Mouse (Mus musculus) liver, embryonic 15.5 days (tissue): ENCODE results near the gene Hdac9. TPM values are rescaled to one million over a fixed set of nuclear protein-coding genes. Genes with fewer than 3 reads are reported as not detected.

Experiments
- ATAC-seq: fragments of 200-750 bp; cut with Nextera tagmentation; 2 replicates; pipeline ENCODE4 v1.8.0; 2017; ENCODE audit warnings: moderate number of reproducible peaks, mild to moderate bottlenecking, moderate library complexity; ENCODE audit not compliant: insufficient read depth
- H3K27ac ChIP-seq: fragments of 300-500 bp; sonication (generic); replicated peaks from 2 replicates; pipeline ENCODE4 v1.5.1; 2015; ENCODE audit warnings: mild to moderate bottlenecking, inconsistent platforms
- H3K27me3 ChIP-seq: fragments of 300-500 bp; sonication (generic); 2 replicates; pipeline ENCODE4 v1.6.1; 2015; ENCODE audit warnings: mild to moderate bottlenecking, inconsistent platforms
- H3K36me3 ChIP-seq: fragments of 300-500 bp; sonication (generic); replicated peaks from 2 replicates; pipeline ENCODE4 v1.6.1; 2015; ENCODE audit warnings: moderate library complexity, mild to moderate bottlenecking, inconsistent platforms
- H3K4me1 ChIP-seq: fragments of 300-500 bp; sonication (generic); replicated peaks from 2 replicates; pipeline ENCODE4 v1.6.1; 2015; ENCODE audit warnings: inconsistent platforms
- H3K4me2 ChIP-seq: fragments of 300-500 bp; sonication (generic); 2 replicates; pipeline ENCODE4 v1.6.1; 2015; ENCODE audit warnings: moderate library complexity, mild to moderate bottlenecking, inconsistent platforms
- H3K4me3 ChIP-seq: fragments of 300-500 bp; sonication (generic); replicated peaks from 2 replicates; pipeline ENCODE4 v1.5.1; 2015; ENCODE audit warnings: mild to moderate bottlenecking, inconsistent platforms
- H3K9ac ChIP-seq: fragments of 300-500 bp; sonication (generic); 2 replicates; pipeline ENCODE4 v1.6.1; 2015; ENCODE audit warnings: moderate library complexity, mild to moderate bottlenecking, inconsistent platforms
- H3K9me3 ChIP-seq: fragments of 300-500 bp; sonication (generic); replicated peaks from 2 replicates; pipeline ENCODE4 v1.6.1; 2016; ENCODE audit warnings: inconsistent platforms
- WGBS: fragments of 180-500 bp; shearing (Covaris S2); methylation state at CpG from one replicate; pipeline ENCODE4 v1.1.7; 2015; ENCODE audit warnings: mixed read lengths; ENCODE audit not compliant: insufficient replicate concordance; 5-methylcytosine and 5-hydroxymethylcytosine counted together
- polyA plus RNA-seq: library from polyadenylated mRNA; unstranded; fragments of >200 nt; fragmentation: Nextera tagmentation; extraction: Ambion mirVana; gene quantifications from 2 replicates; pipeline ENCODE4 v1.2.1, GENCODE M21; 2015

Hdac9 gene
- polyA plus RNA-seq = 1.5 and 1.6 TPM in 2 replicates

- H3K9me3 ChIP-seq = no peaks in the 10 kb centered on the region
- H3K36me3 ChIP-seq = no peaks in the 10 kb centered on the region
- H3K4me3 ChIP-seq = no peak within 1 kb of the TSS
- WGBS = 29% methylated on average over 1 of the region's 1 CpGs
- no peak for ATAC-seq
- no peak within 1 kb of the TSS for H3K27ac ChIP-seq
- no peaks in the 10 kb centered on the region for H3K27me3 ChIP-seq
- H3K4me1 ChIP-seq = no peaks in the 10 kb centered on the region
- no peak within 1 kb of the TSS for H3K9ac ChIP-seq
- H3K4me2 ChIP-seq = no peak within 1 kb of the TSS
These were observed at the start of gene Hdac9 for GRCm38 (mm10) chr12:34916995-34917394. Hdac9 (minus strand) TSS chr12:34917095.

GRCm38 (mm10) chr12:34949066-34949706 lies 32.3 kb upstream of the Hdac9 start:
- Histone ChIP-seq H3K4me1 (no peaks in the 10 kb centered on the region), H3K27me3 (no peaks in the 10 kb centered on the region), H3K36me3 (no peaks in the 10 kb centered on the region), H3K9me3 (no peaks in the 10 kb centered on the region), H3K27ac (no peak overlapping the region), H3K4me2 (no peak overlapping the region), H3K9ac (no peak overlapping the region), H3K4me3 (no peak overlapping the region)
- WGBS = 44% methylated on average over 6 of the region's 6 CpGs
- ATAC-seq = no peak

GRCm38 (mm10) chr12:34937918-34938317 lies 21.0 kb upstream of the Hdac9 start:
- Histone ChIP-seq H3K4me1 (no peaks in the 10 kb centered on the region), H3K27me3 (no peaks in the 10 kb centered on the region), H3K27ac (no peak overlapping the region), H3K4me3 (no peak overlapping the region), H3K9ac (no peak overlapping the region), H3K36me3 (no peaks in the 10 kb centered on the region), H3K9me3 (no peaks in the 10 kb centered on the region), H3K4me2 (no peak overlapping the region)
- WGBS = 85% methylated on average over 1 of the region's 1 CpGs
- no peak for ATAC-seq

GRCm38 (mm10) chr12:34908008-34908407 lies 8.9 kb downstream of the Hdac9 start:
- peaks cover 41% of the 10 kb centered on the region for H3K27me3 ChIP-seq
- no peaks in the 10 kb centered on the region for H3K36me3 ChIP-seq
- H3K4me2 ChIP-seq = no peak overlapping the region
- whole genome bisulfite sequencing = 58% methylated on average over 2 of the region's 2 CpGs
- no peak overlapping the region for H3K27ac ChIP-seq
- no peak overlapping the region for H3K4me3 ChIP-seq
- no peak for ATAC-seq
- H3K9ac ChIP-seq = no peak overlapping the region
- H3K9me3 ChIP-seq = no peaks in the 10 kb centered on the region
- H3K4me1 ChIP-seq = no peaks in the 10 kb centered on the region

- H3K9ac ChIP-seq = no peak overlapping the region
These were observed 9.4 kb downstream of the Hdac9 start for GRCm38 (mm10) chr12:34907506-34907850.

GRCm38 (mm10) chr12:34906704-34907505 lies 10.0 kb downstream of the Hdac9 start:
- ATAC-seq = no peak

More at GRCm38 (mm10) chr12:34907506-34907850, 9.4 kb downstream of the Hdac9 start:
- WGBS = 5% methylated on average over 10 of the region's 10 CpGs
- H3K36me3 ChIP-seq = no peaks in the 10 kb centered on the region
- no peak for ATAC-seq
- peak overlapping the region; percentile 66 for H3K4me2 ChIP-seq
- no peaks in the 10 kb centered on the region for H3K4me1 ChIP-seq
- H3K4me3 ChIP-seq = peak overlapping the region; percentile 51
- peaks cover 41% of the 10 kb centered on the region for H3K27me3 ChIP-seq
- no peak overlapping the region for H3K27ac ChIP-seq
- no peaks in the 10 kb centered on the region for H3K9me3 ChIP-seq

GRCm38 (mm10) chr12:34906376-34906703 lies 10.6 kb downstream of the Hdac9 start:
- Histone ChIP-seq H3K36me3 (no peaks in the 10 kb centered on the region), H3K27ac (no peak overlapping the region), H3K4me2 (peak overlapping the region; percentile 66), H3K4me3 (peak overlapping the region; percentile 51), H3K9ac (no peak overlapping the region), H3K27me3 (peaks cover 41% of the 10 kb centered on the region), H3K9me3 (no peaks in the 10 kb centered on the region), H3K4me1 (no peaks in the 10 kb centered on the region)
- no peak for ATAC-seq
- 2% methylated on average over 10 of the region's 10 CpGs for WGBS

More at GRCm38 (mm10) chr12:34906704-34907505, 10.0 kb downstream of the Hdac9 start:
- Histone ChIP-seq H3K27me3 (peaks cover 41% of the 10 kb centered on the region), H3K4me2 (peak overlapping the region; percentile 66), H3K9ac (no peak overlapping the region), H3K4me3 (peak overlapping the region; percentile 51), H3K27ac (no peak overlapping the region), H3K36me3 (no peaks in the 10 kb centered on the region), H3K9me3 (no peaks in the 10 kb centered on the region), H3K4me1 (no peaks in the 10 kb centered on the region)
- under 1% methylated on average over 106 of the region's 107 CpGs for WGBS

- no peak overlapping the region for H3K9ac ChIP-seq
- H3K36me3 ChIP-seq = no peaks in the 10 kb centered on the region
- no peaks in the 10 kb centered on the region for H3K4me1 ChIP-seq
- peaks cover 7% of the 10 kb centered on the region; the same call in 1 of the 2 replicates for H3K27me3 ChIP-seq
- no peak overlapping the region for H3K4me2 ChIP-seq
- no peak overlapping the region for H3K4me3 ChIP-seq
- no peak for ATAC-seq
- no peak overlapping the region for H3K27ac ChIP-seq
- WGBS = 69% methylated on average over 8 of the region's 8 CpGs
- no peaks in the 10 kb centered on the region for H3K9me3 ChIP-seq
These were observed 16.7 kb downstream of the Hdac9 start for GRCm38 (mm10) chr12:34900241-34900640.

- Histone ChIP-seq H3K9ac (no peak overlapping the region), H3K27ac (no peak overlapping the region), H3K4me2 (no peak overlapping the region), H3K27me3 (no peaks in the 10 kb centered on the region), H3K4me1 (no peaks in the 10 kb centered on the region), H3K4me3 (no peak overlapping the region), H3K36me3 (no peaks in the 10 kb centered on the region), H3K9me3 (no peaks in the 10 kb centered on the region)
- WGBS = 51% methylated on average over 5 of the region's 5 CpGs
- ATAC-seq = no peak
These were observed 22.0 kb downstream of the Hdac9 start for GRCm38 (mm10) chr12:34894867-34895266.

- H3K27ac ChIP-seq = no peak overlapping the region
- no peaks in the 10 kb centered on the region for H3K4me1 ChIP-seq
- no peak overlapping the region for H3K9ac ChIP-seq
- ATAC-seq = no peak
- no peak overlapping the region for H3K4me2 ChIP-seq
- 56% methylated on average over 4 of the region's 4 CpGs for WGBS
- no peak overlapping the region for H3K4me3 ChIP-seq
- no peaks in the 10 kb centered on the region for H3K27me3 ChIP-seq
- no peaks in the 10 kb centered on the region for H3K36me3 ChIP-seq
- H3K9me3 ChIP-seq = no peaks in the 10 kb centered on the region
These were observed 28.2 kb downstream of the Hdac9 start for GRCm38 (mm10) chr12:34888694-34889093.

GRCm38 (mm10) chr12:34874926-34875325 lies 42.0 kb downstream of the Hdac9 start:
- Histone ChIP-seq H3K9ac (no peak overlapping the region), H3K27me3 (no peaks in the 10 kb centered on the region), H3K4me3 (no peak overlapping the region), H3K36me3 (no peaks in the 10 kb centered on the region), H3K4me1 (no peaks in the 10 kb centered on the region), H3K9me3 (no peaks in the 10 kb centered on the region), H3K4me2 (no peak overlapping the region), H3K27ac (no peak overlapping the region)
- ATAC-seq = no peak
- 46% methylated on average over 2 of the region's 2 CpGs for WGBS
